Mouse (Mus musculus): ENCODE measurements around the gene Traf3ip3.

DNA sequence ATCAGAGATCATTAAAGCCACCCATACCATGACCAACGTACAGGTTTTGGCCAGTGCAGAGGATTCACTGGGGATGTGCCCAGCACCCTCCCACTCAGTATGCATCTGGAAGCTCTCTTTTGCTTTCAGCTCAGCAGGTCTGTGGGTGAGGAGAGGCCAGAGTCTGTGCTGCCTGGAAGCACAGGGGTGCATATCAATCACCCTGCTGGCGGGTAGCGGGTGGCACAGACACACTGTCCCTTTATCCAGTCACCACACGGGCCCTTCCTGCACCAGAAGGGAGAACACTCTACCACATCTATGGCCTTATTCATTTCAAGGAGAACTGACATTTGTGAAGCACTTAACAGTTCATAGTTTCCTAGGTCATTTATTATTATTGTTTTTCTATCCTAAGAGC lies 36.9 kb upstream of the Traf3ip3 start:
- TF ChIP-seq POLR2A (IDR thresholded peaks at IDR 0.05; ENCODE audit: borderline replicate concordance, extremely low read depth, insufficient read depth, insufficient read length, poor library complexity, severe bottlenecking) (no peak), CTCF (IDR thresholded peaks at IDR 0.05; ENCODE audit: borderline replicate concordance, extremely low read depth, insufficient read depth, insufficient read length) (no peak)

Data from brain, embryonic 14.5 days (tissue).